Mouse (Mus musculus) heart, adult 11 months (tissue): ENCODE measurements around the gene Slc6a9.
A peak's percentile ranks its signal among the peaks of the same experiment; 100 is the strongest.

Source experiments
- DNase-seq: peaks from one replicate; pipeline ENCODE4 v3.0.0; 2022

Gene Slc6a9

DNA sequence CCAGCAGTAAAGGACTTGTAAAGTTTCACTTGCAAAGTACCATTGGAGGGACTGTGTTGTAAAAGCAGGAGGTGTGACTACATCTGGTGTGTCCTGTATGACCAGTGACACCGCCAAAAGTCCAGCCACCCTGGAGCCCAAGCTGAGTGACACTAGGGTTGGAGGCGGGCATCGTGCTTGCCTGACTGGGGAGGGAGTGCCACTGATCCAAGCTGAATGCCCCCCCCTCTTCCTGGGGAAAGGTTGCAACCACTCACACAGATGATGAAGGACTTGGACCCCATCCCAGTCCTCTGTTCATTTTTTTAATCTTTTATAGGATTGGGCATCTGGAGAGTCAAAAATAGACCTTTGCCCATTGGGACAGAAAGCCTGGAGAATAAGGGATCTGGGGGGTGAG is 7.3 kb downstream of the Slc6a9 start:
- DNase-seq = no peak

DNA sequence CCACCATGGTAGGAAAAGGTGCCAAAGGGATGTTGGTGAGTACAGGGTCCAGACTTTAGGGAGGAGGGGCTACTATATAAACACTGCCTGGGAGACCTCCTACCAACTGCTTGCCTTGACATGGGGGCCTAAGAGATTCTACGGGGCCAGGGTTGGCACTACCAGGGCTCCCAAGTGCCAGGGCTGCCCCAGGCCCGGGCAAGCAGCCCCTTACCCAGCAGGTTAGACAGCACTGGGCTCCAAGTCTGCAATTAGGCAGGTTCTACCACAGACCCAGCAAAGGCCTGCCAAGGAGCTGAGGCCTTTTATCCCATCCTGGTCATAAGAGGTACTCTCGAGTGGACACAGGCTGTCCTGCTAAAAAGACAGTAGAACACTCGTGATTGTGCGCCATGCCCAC is 8.8 kb downstream of the Slc6a9 start:
- no peak for DNase-seq

DNA sequence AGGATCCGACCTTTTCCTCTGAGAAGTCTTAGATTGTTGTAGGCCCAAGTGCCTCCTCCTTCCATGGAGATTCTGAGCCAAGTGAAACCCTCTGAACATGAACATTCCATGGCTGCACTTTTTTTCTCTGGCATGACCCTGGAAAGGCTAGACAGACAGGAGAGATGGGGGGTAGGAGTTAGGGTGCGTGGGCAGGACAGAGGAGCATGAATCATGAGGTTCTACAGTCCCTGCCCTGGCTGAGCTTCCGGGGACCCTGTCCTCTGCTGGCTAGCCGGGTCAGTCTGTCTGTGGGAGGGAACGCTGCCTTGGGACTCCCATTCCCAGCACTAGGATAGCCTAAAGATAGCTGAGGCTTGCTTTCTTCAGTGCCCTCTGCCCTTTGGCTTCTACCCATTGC is 10.2 kb downstream of the Slc6a9 start:
- no peak for DNase-seq

DNA sequence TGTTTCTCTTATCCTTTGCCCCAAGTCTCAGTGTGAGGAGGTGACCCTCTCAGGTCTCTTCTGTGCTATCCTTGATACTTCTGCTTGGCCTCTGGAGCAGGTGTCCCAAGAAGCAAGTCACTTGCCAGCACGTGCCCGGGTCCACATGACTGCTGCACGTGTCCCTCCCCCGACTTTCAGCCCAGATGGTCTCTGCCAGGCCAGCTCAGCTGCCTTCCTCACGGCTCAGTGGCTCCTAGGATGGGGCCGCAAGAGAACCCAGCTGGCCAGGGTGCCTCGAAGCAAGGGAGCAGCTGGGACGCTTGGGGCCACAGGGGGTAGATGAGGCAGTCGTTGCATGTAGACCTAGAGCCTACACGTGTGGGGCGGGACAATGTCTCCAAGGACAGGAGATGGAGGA is 11.0 kb downstream of the Slc6a9 start:
- no peak for DNase-seq

DNA sequence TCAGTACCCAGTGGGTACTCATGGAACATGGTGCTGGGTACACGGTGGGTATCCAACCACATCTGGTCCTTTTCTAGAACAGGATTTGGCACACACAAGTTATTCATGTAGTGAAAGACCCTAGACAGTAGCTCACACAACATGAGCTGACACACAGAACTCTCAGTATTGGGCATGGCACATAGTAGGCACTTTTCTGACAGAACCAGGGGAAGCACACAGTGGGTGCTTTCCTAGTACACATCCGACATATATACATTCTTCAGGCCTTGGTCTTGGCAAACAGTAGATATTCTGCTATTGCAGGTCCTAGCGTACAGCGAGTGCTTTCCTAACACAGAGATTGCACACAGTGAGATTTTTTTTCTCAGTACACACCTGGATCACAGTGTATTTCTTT is 12.0 kb downstream of the Slc6a9 start:
- DNase-seq = no peak

DNA sequence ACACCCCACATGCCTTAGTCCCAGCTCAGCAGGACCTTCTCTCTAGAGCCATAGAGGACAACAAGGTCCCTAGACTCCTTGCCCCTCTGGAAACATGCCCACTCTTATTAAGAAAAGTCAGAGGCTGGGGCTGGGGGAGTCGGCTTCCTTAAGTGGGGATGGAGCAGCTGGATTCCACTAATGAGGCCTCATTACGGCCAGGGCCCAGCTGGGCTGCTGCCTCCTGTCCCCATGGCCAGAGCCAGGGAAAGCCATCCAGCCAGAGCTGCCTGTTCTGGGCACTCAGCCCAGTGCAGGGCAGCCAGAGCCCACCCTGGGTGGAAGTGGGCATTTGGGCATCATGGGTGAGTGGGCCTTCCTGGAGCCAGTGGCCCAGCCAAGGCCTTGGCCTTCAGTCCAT is 12.7 kb downstream of the Slc6a9 start:
- no peak for DNase-seq

DNA sequence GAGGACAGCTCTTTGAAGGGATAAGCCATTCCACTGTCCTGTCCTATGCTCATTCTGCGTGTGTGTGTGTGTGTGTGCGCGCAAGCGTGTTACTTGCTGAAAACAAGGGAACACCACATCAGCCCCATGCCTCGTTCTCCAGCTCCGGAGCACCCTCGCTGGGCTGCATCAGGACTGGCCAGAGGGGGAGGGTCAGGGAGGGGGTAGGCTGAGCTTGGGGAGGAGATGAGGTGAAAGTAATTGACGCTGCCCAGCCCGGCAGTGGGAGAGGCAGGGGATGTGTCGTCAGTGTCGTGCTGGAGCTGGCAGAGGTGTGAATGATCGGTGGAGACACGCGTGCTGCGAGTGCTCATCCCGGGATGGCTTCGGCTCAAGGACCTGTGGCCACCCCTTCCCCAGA is 14.8 kb downstream of the Slc6a9 start:
- DNase-seq = no peak

DNA sequence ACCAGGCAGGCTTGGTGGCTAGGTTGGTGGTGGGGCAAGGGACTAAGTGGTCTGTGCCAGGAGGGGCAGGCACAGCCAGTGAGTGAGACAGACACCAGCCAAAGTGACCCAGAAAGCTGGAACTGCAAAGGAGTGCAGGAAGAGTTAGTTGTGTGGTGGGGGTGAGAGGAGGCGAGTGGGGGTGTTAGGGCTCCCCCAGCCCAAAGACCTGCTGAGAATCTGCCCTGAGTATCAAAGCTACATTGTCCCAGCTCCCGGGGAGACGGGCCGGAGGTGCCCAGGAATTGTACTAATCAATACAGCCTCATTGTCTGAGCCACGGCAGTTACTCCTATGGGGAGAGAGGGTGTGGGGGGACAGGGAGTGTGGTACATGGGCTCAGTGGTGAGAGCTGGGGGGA is 15.2 kb downstream of the Slc6a9 start:
- no peak for DNase-seq

DNA sequence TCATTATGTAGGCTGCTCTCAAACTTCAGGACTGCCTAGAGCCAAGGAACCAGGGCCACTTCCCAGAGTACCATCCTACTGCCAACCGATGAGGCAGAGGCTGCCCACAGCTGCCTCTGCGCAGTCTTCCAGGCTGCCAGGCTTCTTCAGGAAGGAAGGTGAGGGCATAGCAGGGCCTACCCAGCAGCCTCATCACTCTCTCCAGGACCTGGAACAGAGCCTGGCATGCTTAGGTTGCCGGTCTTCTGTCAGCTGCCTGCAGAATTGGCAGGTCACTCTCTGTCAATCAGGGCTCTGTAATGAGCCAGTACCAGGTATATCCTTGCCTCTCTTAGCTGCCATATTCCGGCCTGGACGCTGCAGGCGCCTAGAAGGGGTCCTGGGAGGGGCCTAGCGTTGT is 15.9 kb downstream of the Slc6a9 start:
- no peak for DNase-seq

DNA sequence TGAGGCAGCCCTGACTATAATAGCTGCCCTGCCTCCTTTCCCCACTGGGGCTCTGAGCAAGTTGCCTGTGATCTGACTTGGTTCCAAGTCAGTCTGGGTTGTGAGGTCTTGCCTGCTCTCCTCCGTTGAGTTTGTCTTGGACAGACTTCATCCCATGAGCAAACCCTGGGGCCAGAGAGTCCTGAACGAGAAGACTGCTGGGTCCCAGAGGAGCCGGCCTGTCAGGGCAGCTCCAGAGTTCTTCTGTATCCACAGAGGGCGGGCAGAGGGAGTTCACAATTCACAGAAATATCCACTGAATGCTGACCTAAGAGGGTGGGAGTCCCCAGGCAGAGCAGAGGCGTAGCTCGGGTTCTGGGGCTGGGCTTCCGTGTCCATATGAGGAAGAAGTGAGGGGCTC is 16.6 kb downstream of the Slc6a9 start:
- DNase-seq = peak; percentile 99

DNA sequence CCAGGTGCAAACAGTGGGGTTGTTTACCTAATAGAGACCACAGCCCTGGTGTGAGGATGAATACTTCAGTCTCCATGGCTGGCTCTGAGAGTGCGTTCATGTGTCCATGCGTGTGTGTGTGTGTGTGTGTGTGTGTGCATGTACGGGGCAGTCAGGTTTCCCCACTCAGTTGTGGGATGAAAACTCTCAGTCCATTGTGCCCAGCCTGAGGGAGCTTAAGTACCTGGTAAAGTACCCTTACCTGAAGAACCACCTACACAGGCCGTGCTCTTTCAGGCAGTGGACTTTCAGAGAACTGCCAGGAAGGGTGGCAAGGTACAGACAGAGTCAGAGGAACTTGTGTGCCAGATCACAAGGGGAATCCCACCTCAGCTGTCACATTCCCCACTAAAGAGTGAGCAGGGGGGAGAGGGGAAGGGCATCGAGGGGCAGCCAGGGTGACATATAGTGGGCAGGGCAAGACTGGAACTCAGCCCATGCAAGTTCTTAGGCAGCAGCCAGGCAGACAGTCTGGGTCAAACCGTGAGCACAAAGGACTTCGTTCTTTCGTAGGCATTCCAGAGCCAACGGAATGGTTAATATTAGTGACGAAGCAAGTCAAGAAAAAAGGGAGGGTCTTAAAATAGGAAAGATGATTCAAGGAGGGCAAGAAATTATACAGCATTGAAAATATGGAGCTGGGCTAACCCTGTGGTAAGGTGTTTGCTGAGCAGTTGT is 18.0 kb downstream of the Slc6a9 start:
- no peak for DNase-seq

DNA sequence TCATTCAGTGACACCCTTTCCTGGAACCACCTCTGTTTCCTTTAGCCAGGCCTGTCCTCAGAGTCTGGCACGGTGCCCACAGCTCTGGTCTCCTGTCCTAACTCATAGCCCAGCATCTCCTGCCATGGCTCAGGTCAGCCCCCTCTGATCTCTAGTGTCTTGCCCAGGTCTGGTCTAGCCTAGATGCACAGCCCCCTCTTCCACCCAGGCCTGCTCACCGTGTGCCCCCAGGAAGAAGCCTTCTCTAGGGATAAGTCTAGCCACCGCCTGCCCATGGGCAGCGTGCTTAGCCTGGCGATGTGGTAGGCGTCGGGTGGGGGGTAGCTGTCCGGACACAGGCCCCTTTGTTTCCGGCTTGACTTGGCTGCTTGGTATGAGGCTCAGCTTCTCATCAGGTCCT is 20.8 kb downstream of the Slc6a9 start:
- DNase-seq = no peak

DNA sequence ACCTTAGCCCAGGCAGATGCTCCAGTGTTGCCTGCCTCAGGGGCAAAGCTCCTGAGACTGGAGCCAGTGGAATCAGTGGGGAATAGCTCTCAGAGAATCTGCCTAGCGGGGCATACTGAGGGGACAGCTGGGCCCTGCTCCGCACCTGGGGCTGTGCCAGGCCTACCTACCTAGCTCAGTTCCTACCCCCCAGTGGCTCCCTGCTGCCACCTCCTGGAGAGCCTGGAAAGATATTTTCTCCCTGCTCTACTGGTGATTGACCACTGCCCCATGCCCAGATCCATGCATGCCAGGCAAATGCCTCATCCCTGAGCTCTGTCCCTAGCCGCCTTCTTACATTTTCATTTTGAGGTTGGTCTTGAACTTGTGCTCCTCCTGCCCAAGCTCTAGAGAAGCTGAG is 24.5 kb downstream of the Slc6a9 start:
- DNase-seq = no peak

DNA sequence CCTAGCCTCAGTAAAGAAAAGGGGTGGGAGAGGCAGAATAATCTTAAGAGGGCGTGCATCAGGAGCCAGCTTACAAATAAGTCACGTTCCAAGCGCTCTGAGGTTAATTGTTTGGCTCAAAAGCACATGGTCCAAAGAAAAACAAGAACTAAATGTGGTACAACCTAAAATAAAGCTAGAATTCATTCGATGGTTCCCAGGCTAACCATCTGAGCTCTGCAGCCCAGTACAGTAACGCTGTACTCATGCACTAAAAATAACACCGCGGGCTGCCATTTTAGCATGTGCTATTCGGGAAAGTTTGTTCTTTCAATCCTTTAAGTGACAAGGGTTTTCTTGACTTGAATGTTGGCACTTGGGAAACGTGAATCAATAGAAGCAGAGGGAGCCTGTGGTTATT is 26.3 kb downstream of the Slc6a9 start:
- DNase-seq = no peak

DNA sequence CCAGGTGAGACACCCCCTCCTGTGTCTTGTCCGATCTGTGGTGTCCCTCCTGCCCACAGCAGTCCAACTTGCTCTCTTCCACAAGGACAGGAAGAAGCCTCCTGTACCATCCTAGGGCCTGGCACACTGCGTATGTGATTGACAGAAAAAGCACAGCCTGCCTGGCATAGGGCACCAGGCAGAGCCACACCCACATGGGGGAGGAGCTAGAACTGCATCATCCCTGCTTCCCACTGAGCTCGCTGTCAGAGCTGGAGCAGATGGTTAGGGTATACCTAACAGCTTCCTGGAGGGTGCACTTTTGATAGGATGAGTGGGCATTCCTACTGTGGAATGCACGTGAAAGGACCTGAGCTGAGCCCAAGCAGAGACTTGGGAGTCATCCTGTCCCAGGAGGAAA is 28.5 kb downstream of the Slc6a9 start:
- DNase-seq = no peak

DNA sequence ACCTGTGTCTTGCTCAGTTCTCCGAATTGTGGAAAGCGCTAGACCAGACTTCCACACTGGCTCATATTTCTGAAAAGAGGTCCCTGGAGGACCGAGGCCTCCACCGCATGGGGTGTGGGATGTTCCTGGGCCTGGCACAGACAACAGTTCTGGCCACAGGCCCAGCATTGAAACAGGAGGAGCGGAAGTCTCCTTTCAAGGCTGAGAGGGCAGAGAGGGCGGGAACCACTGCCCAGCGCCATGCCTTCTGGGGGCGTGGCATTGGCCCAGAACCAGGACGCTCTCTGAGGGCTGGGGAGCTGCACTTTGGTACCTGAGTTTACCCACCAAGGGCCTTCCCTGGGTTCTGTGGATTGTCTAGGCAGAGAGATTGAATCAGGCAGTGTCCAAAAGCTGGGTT is 31.8 kb downstream of the Slc6a9 start:
- DNase-seq = peak; percentile 97

DNA sequence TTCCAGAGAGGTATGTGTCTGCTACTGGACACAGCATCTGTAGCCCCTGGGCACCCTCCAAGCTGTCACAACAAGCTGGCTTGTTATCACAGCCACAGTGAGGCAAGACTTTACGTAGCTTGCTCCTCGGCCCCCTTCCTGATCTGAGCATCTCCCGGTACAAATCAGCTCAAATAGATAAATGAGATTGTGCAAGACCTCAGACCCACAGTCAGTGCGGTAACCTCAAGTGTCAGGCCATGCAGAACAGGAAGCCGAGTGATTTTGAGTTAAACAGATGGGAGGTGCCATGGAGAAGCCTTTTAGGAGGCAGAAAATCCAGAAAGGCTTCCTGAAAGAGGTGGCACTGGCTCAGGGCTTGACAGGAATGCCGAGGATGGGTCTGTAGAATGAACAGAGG is 32.7 kb downstream of the Slc6a9 start:
- DNase-seq = no peak

DNA sequence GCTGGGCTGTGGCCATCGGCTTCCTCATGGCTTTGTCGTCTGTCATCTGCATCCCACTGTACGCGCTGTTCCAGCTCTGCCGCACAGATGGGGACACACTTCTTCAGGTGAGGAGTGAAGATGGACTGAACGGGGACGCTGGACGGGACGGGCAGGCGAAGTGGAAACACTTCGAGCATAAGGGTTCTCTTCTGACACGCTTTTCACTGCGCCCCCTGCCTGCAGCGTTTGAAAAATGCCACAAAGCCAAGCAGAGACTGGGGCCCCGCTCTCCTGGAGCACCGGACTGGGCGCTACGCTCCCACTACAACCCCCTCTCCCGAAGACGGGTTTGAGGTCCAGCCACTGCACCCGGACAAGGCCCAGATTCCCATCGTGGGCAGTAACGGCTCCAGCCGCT is 33.5 kb downstream of the Slc6a9 start:
- DNase-seq = peak; percentile 94

DNA sequence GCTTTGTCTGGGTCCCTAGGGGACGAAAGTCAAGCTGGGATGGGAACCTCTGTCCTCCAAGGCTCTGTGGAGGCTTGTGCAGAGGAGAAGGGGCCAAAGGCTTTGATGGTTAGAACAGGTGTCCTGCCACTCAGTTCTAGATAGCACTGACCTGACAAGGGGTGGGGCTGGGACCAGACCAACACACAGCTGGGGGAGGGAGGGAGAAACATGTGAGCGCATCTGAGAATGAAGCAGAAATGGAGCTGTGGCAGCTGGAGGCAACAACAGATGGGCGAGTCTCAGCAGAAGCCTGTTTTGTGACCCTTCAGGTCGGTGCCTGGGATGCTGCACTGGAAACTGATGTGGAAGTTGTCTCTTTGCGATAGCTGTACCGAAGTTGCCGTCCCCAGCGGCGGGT is 35.0 kb downstream of the Slc6a9 start:
- no peak for DNase-seq

DNA sequence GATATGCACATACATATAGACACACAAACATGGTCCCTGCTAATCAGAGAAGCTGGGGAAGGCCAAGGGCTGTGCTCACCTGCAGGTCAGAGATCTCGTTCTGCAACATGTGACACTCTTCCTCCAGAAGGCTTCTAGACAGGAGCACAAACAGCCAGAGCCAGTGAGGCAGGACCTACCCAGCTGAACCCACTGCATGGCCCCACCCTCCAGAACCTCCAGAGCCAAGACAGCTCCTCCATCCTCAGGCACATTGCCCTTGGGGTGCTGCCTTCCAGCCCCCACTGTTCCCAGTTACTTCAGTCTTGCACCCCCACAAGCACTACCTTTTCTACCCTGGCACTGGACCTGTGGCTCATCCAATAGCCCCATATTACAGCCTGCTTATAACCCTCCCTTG is 36.1 kb downstream of the Slc6a9 start:
- DNase-seq = no peak

DNA sequence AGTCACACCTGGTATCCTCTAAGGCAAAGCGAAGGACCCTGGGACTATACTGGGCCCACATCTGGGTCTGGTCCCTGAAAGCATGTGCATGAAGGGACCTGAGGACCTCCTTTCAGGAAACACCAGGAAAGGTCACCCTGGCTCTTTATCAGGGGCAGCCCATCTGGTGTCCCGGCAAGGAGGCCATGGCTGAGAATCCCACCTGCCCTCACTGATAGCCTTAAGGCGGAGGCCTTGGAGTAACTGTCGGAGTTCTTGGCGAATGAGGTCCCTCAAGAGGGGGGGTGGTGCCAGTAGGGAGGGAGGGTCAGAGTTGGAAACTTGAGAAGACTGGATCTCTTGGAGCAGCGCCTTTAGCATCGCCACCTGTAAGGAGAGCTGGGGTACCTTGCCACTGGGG is 37.5 kb downstream of the Slc6a9 start:
- DNase-seq = no peak

DNA sequence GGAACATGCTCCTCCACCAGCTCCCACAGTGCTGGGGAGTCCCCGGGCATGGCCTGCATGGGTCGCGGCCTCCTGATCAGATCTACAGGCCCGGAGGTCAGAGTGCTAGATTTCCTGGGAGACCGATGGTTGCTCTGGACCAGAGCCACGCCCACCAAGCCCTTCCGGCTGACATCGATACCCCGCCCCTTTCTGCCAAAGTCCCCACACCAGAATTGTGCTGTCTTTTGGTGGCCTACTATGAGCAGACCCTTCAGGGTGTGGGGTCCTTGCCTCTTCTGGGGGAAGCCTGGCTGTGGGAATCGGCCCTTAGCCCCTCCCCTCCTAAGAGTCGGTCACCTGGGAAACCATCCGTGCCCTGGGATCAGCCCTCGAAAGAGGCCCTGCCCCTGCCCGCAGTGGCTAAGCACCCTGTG is 38.2 kb downstream of the Slc6a9 start, which contains the start of gene Ccdc24:
Gene Ccdc24, minus strand, starts transcription at position 87 of the 416 bp plus-strand sequence.
- DNase-seq = no peak

DNA sequence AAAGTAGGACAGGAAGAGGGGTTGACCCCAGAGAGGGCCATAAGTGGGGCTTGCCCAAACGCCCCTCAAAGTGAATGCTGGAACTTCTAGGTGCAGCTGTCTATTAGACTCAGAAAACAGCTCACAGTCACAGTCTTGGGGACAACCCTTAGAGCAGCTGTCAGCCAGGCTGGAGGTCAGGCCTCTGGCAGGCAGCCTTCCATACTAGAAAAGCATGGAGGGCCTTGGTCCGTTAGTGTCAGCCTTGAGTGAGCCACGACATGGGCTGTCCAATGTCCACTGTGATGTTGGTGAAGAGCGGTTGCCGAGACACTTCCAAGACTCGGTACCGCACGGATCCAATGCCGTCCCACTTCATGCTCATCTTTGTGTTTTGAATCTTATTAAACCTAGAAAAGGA is 39.3 kb downstream of the Slc6a9 start:
- DNase-seq = no peak

DNA sequence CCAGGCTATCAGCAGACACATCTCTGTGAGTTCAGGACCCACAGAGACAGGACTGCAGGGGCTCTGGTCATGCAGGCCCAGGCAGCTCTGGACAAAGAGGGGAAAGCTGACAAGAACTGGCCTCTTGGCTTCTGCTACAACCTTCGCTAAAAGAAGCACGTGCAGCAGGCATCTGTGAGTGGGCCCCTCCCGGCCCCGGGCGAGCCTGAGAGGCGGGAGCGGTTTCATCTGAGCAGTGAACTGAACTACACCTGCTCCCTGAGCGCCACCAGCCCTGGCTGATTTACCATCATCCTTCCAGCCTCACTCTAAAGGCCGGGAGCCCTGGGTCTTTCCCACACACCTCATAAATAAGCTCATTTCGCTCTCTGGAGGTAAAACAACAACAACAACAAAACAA is 44.0 kb downstream of the Slc6a9 start:
- no peak for DNase-seq

DNA sequence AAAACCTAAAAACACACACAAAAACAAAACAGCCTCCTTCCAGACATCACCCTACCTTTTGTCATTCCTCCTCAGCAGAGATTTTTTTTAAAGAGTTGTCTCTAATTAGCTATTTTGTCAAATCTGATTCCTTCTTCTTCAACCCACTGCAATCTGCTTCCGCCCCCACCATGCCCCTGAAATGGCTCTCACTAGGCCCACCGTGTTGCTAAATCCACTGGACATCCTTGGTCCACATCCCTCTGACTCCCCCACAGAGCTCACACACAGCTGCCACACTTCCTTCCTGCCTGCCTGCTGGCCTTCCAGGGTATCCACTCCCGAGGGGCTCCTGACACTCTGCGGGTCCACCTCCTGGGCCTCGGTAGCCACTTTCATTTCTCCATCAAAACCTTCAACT is 44.4 kb downstream of the Slc6a9 start:
- no peak for DNase-seq
